Mouse (Mus musculus): ENCODE measurements at regions not wholly inside any gene's neighbourhood (a gene's known extent, or its start where the extent isn't known, plus 50 kb on each side); places are given as distances from the start of the nearest gene placed in this dataset.

DNA sequence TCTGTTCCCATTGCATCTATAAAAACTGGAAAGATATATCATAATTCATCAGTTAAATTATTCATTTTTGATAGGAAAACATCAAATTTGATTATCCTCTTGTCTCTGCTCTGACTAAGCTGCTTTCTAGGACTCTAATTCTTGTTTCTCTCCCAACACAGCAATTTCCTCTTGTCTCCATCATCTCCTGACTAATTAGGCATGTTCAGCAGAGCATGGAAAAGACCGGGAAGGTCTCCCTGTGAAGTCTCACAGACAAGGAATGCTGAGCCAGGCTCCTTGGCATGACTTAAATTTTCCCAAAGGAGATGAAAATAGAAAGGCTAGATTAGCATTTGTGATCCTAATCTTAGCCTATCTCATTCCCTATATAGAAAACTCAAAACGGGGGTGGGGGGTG, 192.3 kb downstream of the Chrna7 start:
- H3K9me3 ChIP-seq (replicated peaks; ENCODE audit: control insufficient read depth, low read length) = no peaks in the 10 kb centered on the region
- no peak for ATAC-seq (replicated peaks; ENCODE audit: insufficient number of reproducible peaks, low FRiP score, low TSS enrichment, low read depth)
- no peak overlapping the region for H3K9ac ChIP-seq (replicated peaks; ENCODE audit: low read length)
- WGBS = 42% methylated on average over 2 of the region's 2 CpGs
- H3K4me1 ChIP-seq (ENCODE audit: control insufficient read depth, insufficient read depth, low read length) = no peaks in the 10 kb centered on the region
- no peak overlapping the region for H3K4me3 ChIP-seq (ENCODE audit: low read depth, low read length)
- H3K27ac ChIP-seq (replicated peaks; ENCODE audit: low read depth, low read length) = no peak overlapping the region
- H3K36me3 ChIP-seq (replicated peaks; ENCODE audit: control insufficient read depth, insufficient read depth, low read depth, low read length) = no peaks in the 10 kb centered on the region
- H3K4me2 ChIP-seq (ENCODE audit: low read depth, low read length) = no peak overlapping the region
- DNase-seq (ENCODE audit: low spot score) = no peak
- no peaks in the 10 kb centered on the region for H3K27me3 ChIP-seq (ENCODE audit: control insufficient read depth, insufficient read depth, low read length)

GRCm38 (mm10) chr7:63018859-63019575, 193.4 kb downstream of the Chrna7 start:
- H3K4me1 ChIP-seq (ENCODE audit: control insufficient read depth, insufficient read depth, low read length) = no peaks in the 10 kb centered on the region
- H3K9ac ChIP-seq (replicated peaks; ENCODE audit: low read length) = no peak overlapping the region
- DNase-seq (ENCODE audit: low spot score) (peak; percentile 60), ATAC-seq (replicated peaks; ENCODE audit: insufficient number of reproducible peaks, low FRiP score, low TSS enrichment, low read depth) (no peak)
- 34% methylated on average over 2 of the region's 2 CpGs for WGBS
- no peaks in the 10 kb centered on the region for H3K27me3 ChIP-seq (ENCODE audit: control insufficient read depth, insufficient read depth, low read length)
- H3K4me3 ChIP-seq (ENCODE audit: low read depth, low read length) = no peak overlapping the region
- H3K4me2 ChIP-seq (ENCODE audit: low read depth, low read length) = no peak overlapping the region
- H3K27ac ChIP-seq (replicated peaks; ENCODE audit: low read depth, low read length) = no peak overlapping the region
- H3K36me3 ChIP-seq (replicated peaks; ENCODE audit: control insufficient read depth, insufficient read depth, low read depth, low read length) = no peaks in the 10 kb centered on the region
- H3K9me3 ChIP-seq (replicated peaks; ENCODE audit: control insufficient read depth, low read length) = no peaks in the 10 kb centered on the region

DNA sequence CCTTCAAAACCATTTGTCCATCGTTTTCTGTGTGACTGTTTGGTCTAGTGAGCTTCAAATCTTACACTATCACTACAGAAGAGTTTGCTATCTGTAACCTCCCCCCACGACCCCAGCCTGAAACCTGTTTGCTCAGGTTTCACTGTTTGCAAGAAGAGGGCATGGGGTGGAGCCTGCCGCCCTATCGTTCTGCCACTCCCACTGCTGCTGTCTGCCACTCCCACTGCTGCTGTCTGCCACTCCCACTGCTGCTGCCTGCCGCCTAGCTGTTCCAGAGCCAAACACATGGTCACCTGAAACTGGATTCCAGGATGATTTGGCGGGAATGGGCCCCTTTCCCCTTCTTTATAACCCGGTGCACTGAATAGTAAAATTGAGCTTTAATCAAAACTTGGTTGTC, 157.6 kb upstream of the A26c2 start:
- WGBS = 11% methylated on average over 7 of the region's 7 CpGs
- H3K9ac ChIP-seq (replicated peaks; ENCODE audit: low read length) = no peak overlapping the region
- no peaks in the 10 kb centered on the region for H3K36me3 ChIP-seq (replicated peaks; ENCODE audit: control insufficient read depth, insufficient read depth, low read depth, low read length)
- no peak for ATAC-seq (replicated peaks; ENCODE audit: insufficient number of reproducible peaks, low FRiP score, low TSS enrichment, low read depth)
- no peaks in the 10 kb centered on the region for H3K27me3 ChIP-seq (ENCODE audit: control insufficient read depth, insufficient read depth, low read length)
- peak; percentile 7 for DNase-seq (ENCODE audit: low spot score)
- no peak overlapping the region for H3K27ac ChIP-seq (replicated peaks; ENCODE audit: low read depth, low read length)
- no peaks in the 10 kb centered on the region for H3K4me1 ChIP-seq (ENCODE audit: control insufficient read depth, insufficient read depth, low read length)
- no peaks in the 10 kb centered on the region for H3K9me3 ChIP-seq (replicated peaks; ENCODE audit: control insufficient read depth, low read length)
- H3K4me3 ChIP-seq (ENCODE audit: low read depth, low read length) = no peak overlapping the region
- H3K4me2 ChIP-seq (ENCODE audit: low read depth, low read length) = no peak overlapping the region
